In the genomic region with DNA sequence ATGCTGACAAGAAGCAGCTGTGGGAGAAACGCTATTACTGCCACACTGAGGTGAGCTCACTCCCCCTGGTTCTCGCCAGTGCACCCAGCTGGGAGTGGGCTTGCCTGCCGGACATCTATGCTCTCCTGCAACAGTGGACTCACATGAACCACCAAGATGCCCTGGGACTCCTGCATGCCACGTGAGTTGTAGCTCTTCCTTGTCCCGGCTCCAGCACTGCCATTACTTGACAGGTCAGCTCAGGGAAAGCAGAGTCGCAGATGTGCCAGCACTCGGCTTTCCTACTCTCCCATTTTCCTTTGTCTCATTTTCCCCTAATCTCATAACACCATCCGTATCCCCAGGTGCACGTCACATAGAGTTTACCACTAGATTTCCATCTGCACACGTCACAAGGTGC, we compare ENCODE assay signal across 11 mouse cellular contexts. TPM values are rescaled to one million over a fixed set of nuclear protein-coding genes. Genes with fewer than 3 reads are reported as not detected.
DNase-seq lines count a peak whose midpoint lies in the region; ATAC-seq lines count a peak whose summit lies in the region.
"Had no signal": no experiment of that assay in that cellular context is flagged by ENCODE, and none has a peak within 500 bp of the region (broad histone marks: within the 10 kb centered on the region; RNA-seq: fewer than 3 reads in every experiment).

No protein-coding gene starts in this region.

- no peaks in the 10 kb centered on the region for H3K27me3 ChIP-seq in forebrain, embryonic 12.5 days
- H3K27me3 ChIP-seq in forebrain, embryonic 15.5 days, result no peaks in the 10 kb centered on the region
- no peaks in the 10 kb centered on the region for H3K27me3 ChIP-seq in hindbrain, embryonic 10.5 days (ENCODE audit: insufficient read depth, poor library complexity, severe bottlenecking)
- no peaks in the 10 kb centered on the region for H3K27me3 ChIP-seq in hindbrain, embryonic 16.5 days (replicated peaks; ENCODE audit: control insufficient read depth, insufficient read depth, low read length)
- H3K27me3 ChIP-seq in midbrain, embryonic 10.5 days (ENCODE audit: low read depth, poor library complexity, severe bottlenecking), result no peaks in the 10 kb centered on the region
- no peaks in the 10 kb centered on the region for H3K27me3 ChIP-seq in midbrain, embryonic 16.5 days (ENCODE audit: control insufficient read depth, insufficient read depth, low read depth, low read length)
- H3K27me3 ChIP-seq: embryonic facial prominence, embryonic 13.5 days; embryonic facial prominence, embryonic 15.5 days had no signal

- no peak overlapping the region for H3K9ac ChIP-seq in forebrain, embryonic 12.5 days
- H3K9ac ChIP-seq in forebrain, embryonic 15.5 days (replicated peaks), result no peak overlapping the region
- H3K9ac ChIP-seq in hindbrain, embryonic 16.5 days (ENCODE audit: low read depth, low read length), result no peak overlapping the region
- H3K9ac ChIP-seq in midbrain, embryonic 16.5 days (ENCODE audit: low read depth, low read length), result no peak overlapping the region
- H3K9ac ChIP-seq: embryonic facial prominence, embryonic 13.5 days; embryonic facial prominence, embryonic 15.5 days had no signal

- no peaks in the 10 kb centered on the region for H3K9me3 ChIP-seq in forebrain, embryonic 12.5 days
- H3K9me3 ChIP-seq in forebrain, embryonic 15.5 days, result no peaks in the 10 kb centered on the region
- no peaks in the 10 kb centered on the region for H3K9me3 ChIP-seq in hindbrain, embryonic 10.5 days
- no peaks in the 10 kb centered on the region for H3K9me3 ChIP-seq in hindbrain, embryonic 16.5 days (ENCODE audit: control insufficient read depth, low read length)
- no peaks in the 10 kb centered on the region for H3K9me3 ChIP-seq in midbrain, embryonic 10.5 days (replicated peaks)
- H3K9me3 ChIP-seq in midbrain, embryonic 16.5 days (replicated peaks; ENCODE audit: control insufficient read depth, low read length, poor library complexity, severe bottlenecking), result no peaks in the 10 kb centered on the region
- H3K9me3 ChIP-seq: embryonic facial prominence, embryonic 13.5 days; embryonic facial prominence, embryonic 15.5 days had no signal

- H3K4me3 ChIP-seq in forebrain, embryonic 12.5 days (replicated peaks), result no peak overlapping the region
- no peak overlapping the region for H3K4me3 ChIP-seq in forebrain, embryonic 15.5 days
- H3K4me3 ChIP-seq in hindbrain, embryonic 10.5 days, result no peak overlapping the region
- H3K4me3 ChIP-seq in hindbrain, embryonic 16.5 days (ENCODE audit: low read length), result no peak overlapping the region
- H3K4me3 ChIP-seq in midbrain, embryonic 10.5 days, result no peak overlapping the region
- H3K4me3 ChIP-seq in midbrain, embryonic 16.5 days (ENCODE audit: low read depth, low read length), result no peak overlapping the region
- H3K4me3 ChIP-seq: embryonic facial prominence, embryonic 13.5 days; embryonic facial prominence, embryonic 15.5 days; erythroblast, embryonic 14.5 days had no signal

- no peak overlapping the region for H3K4me2 ChIP-seq in forebrain, embryonic 12.5 days
- no peak overlapping the region for H3K4me2 ChIP-seq in forebrain, embryonic 15.5 days (replicated peaks)
- no peak overlapping the region for H3K4me2 ChIP-seq in hindbrain, embryonic 16.5 days (ENCODE audit: low read length)
- no peak overlapping the region for H3K4me2 ChIP-seq in midbrain, embryonic 16.5 days (ENCODE audit: low read length)
- H3K4me2 ChIP-seq: embryonic facial prominence, embryonic 13.5 days; embryonic facial prominence, embryonic 15.5 days had no signal

- H3K27ac ChIP-seq in forebrain, embryonic 12.5 days, result 0 out of 2 replicates have a peak overlapping the region, but pooled peaks have one; percentile 19
- H3K27ac ChIP-seq in forebrain, embryonic 15.5 days (replicated peaks), result no peak overlapping the region
- H3K27ac ChIP-seq in hindbrain, embryonic 10.5 days, result peak overlapping the region; percentile 17
- H3K27ac ChIP-seq in hindbrain, embryonic 16.5 days (ENCODE audit: low read depth, low read length), result no peak overlapping the region
- H3K27ac ChIP-seq in midbrain, embryonic 10.5 days (replicated peaks), result 0 out of 2 replicates have a peak overlapping the region, but pooled peaks have one; percentile 33
- no peak overlapping the region for H3K27ac ChIP-seq in midbrain, embryonic 16.5 days (ENCODE audit: low read length)
- H3K27ac ChIP-seq: embryonic facial prominence, embryonic 13.5 days; embryonic facial prominence, embryonic 15.5 days had no signal

- 84% methylated on average over 10 of the region's 10 CpGs for WGBS in forebrain, embryonic 12.5 days
- 89% methylated on average over 10 of the region's 10 CpGs for WGBS in forebrain, embryonic 15.5 days
- 86% methylated on average over 10 of the region's 10 CpGs for WGBS in hindbrain, embryonic 10.5 days
- 85% methylated on average over 10 of the region's 10 CpGs for WGBS in hindbrain, embryonic 16.5 days
- 87% methylated on average over 10 of the region's 10 CpGs for WGBS in midbrain, embryonic 10.5 days
- WGBS in midbrain, embryonic 16.5 days, result 88% methylated on average over 10 of the region's 10 CpGs

- peaks cover 25% of the 10 kb centered on the region for H3K4me1 ChIP-seq in forebrain, embryonic 12.5 days
- no peaks in the 10 kb centered on the region; the same call in 1 of the 2 replicates for H3K4me1 ChIP-seq in forebrain, embryonic 15.5 days
- peaks cover 42% of the 10 kb centered on the region for H3K4me1 ChIP-seq in hindbrain, embryonic 10.5 days (replicated peaks)
- H3K4me1 ChIP-seq in hindbrain, embryonic 16.5 days (ENCODE audit: control insufficient read depth, insufficient read depth, low read depth, low read length), result peaks cover 2% of the 10 kb centered on the region; the same call in 1 of the 2 replicates
- peaks cover 42% of the 10 kb centered on the region for H3K4me1 ChIP-seq in midbrain, embryonic 10.5 days
- H3K4me1 ChIP-seq in midbrain, embryonic 16.5 days (ENCODE audit: control insufficient read depth, insufficient read depth, low read length), result no peaks in the 10 kb centered on the region; the same call in 1 of the 2 replicates

- peak; percentile 91 for DNase-seq in heart, adult 11 months
- DNase-seq in heart, adult 8-10 months (ENCODE audit: low spot score), result no peak
- no peak for DNase-seq in hindbrain, embryonic 10.5 days (ENCODE audit: low spot score)
- DNase-seq in midbrain, embryonic 10.5 days (ENCODE audit: low spot score), result no peak

- H3K36me3 ChIP-seq in forebrain, embryonic 12.5 days (replicated peaks), result peaks cover 83% of the 10 kb centered on the region
- H3K36me3 ChIP-seq in forebrain, embryonic 15.5 days, result peaks cover 62% of the 10 kb centered on the region
- H3K36me3 ChIP-seq in hindbrain, embryonic 10.5 days, result peaks cover 96% of the 10 kb centered on the region
- H3K36me3 ChIP-seq in hindbrain, embryonic 16.5 days (ENCODE audit: control insufficient read depth, insufficient read depth, low read length), result peaks cover 18% of the 10 kb centered on the region
- peaks cover 89% of the 10 kb centered on the region for H3K36me3 ChIP-seq in midbrain, embryonic 10.5 days
- peaks cover 29% of the 10 kb centered on the region for H3K36me3 ChIP-seq in midbrain, embryonic 16.5 days (ENCODE audit: control insufficient read depth, insufficient read depth, low read length)

- no peak for ATAC-seq in forebrain, embryonic 12.5 days (ENCODE audit: low FRiP score)
- ATAC-seq in forebrain, embryonic 15.5 days (replicated peaks), result no peak
- no peak for ATAC-seq in hindbrain, embryonic 16.5 days
- ATAC-seq in midbrain, embryonic 16.5 days, result no peak

RNA-seq across cellular contexts. Expression of a gene that starts 42.7 kb away (rescaled TPM):
- 21.3 and 22.0 TPM in 2 replicates for polyA plus RNA-seq in forebrain, embryonic 12.5 days (2016; fragmentation: Nextera tagmentation; extraction: Ambion mirVana)
- polyA plus RNA-seq in forebrain, embryonic 15.5 days (2015; fragmentation: Nextera tagmentation; extraction: Ambion mirVana), result 15.7 and 18.7 TPM in 2 replicates
- 10 to 100 TPM; 19.2 to 20.8 (median 19.9) TPM for total RNA-seq in heart, adult 8-10 months (2022)
- polyA plus RNA-seq in hindbrain, embryonic 10.5 days (2016; fragmentation: Nextera tagmentation; extraction: Ambion mirVana), result 16.8 and 20.8 TPM in 2 replicates
- 10.3 and 11.4 TPM in 2 replicates for polyA plus RNA-seq in hindbrain, embryonic 16.5 days (2015; fragmentation: Nextera tagmentation; extraction: Ambion mirVana)
- 14.1 and 18.2 TPM in 2 replicates for polyA plus RNA-seq in midbrain, embryonic 10.5 days (2016; fragmentation: Nextera tagmentation; extraction: Ambion mirVana)
- polyA plus RNA-seq in midbrain, embryonic 16.5 days (2015; fragmentation: Nextera tagmentation; extraction: Ambion mirVana), result 12.3 and 14.0 TPM in 2 replicates

RNA-seq across cellular contexts. Expression of a gene that starts 42.7 kb away (rescaled TPM):
- 58.3 and 63.5 TPM in 2 replicates for polyA plus RNA-seq in forebrain, embryonic 12.5 days (2016; fragmentation: Nextera tagmentation; extraction: Ambion mirVana)
- 31.8 and 32.0 TPM in 2 replicates for polyA plus RNA-seq in forebrain, embryonic 15.5 days (2015; fragmentation: Nextera tagmentation; extraction: Ambion mirVana)
- 10 to 100 TPM; 20.8 to 24.3 (median 21.7) TPM for total RNA-seq in heart, adult 8-10 months (2022)
- 46.2 and 54.6 TPM in 2 replicates for polyA plus RNA-seq in hindbrain, embryonic 10.5 days (2016; fragmentation: Nextera tagmentation; extraction: Ambion mirVana)
- 22.2 and 29.1 TPM in 2 replicates for polyA plus RNA-seq in hindbrain, embryonic 16.5 days (2015; fragmentation: Nextera tagmentation; extraction: Ambion mirVana)
- 48.9 and 56.8 TPM in 2 replicates for polyA plus RNA-seq in midbrain, embryonic 10.5 days (2016; fragmentation: Nextera tagmentation; extraction: Ambion mirVana)
- 27.7 and 30.7 TPM in 2 replicates for polyA plus RNA-seq in midbrain, embryonic 16.5 days (2015; fragmentation: Nextera tagmentation; extraction: Ambion mirVana)

RNA-seq across cellular contexts. Expression of a gene that starts 57.8 kb away (rescaled TPM):
- polyA plus RNA-seq in forebrain, embryonic 12.5 days (2016; fragmentation: Nextera tagmentation; extraction: Ambion mirVana), result 52.8 and 53.1 TPM in 2 replicates
- polyA plus RNA-seq in forebrain, embryonic 15.5 days (2015; fragmentation: Nextera tagmentation; extraction: Ambion mirVana), result 46.8 and 48.3 TPM in 2 replicates
- total RNA-seq in heart, adult 8-10 months (2022), result 10 to 100 TPM; 19.5 to 30.7 (median 22.6) TPM
- 31.9 and 36.3 TPM in 2 replicates for polyA plus RNA-seq in hindbrain, embryonic 10.5 days (2016; fragmentation: Nextera tagmentation; extraction: Ambion mirVana)
- 30.2 and 30.3 TPM in 2 replicates for polyA plus RNA-seq in hindbrain, embryonic 16.5 days (2015; fragmentation: Nextera tagmentation; extraction: Ambion mirVana)
- polyA plus RNA-seq in midbrain, embryonic 10.5 days (2016; fragmentation: Nextera tagmentation; extraction: Ambion mirVana), result 34.6 and 37.7 TPM in 2 replicates
- polyA plus RNA-seq in midbrain, embryonic 16.5 days (2015; fragmentation: Nextera tagmentation; extraction: Ambion mirVana), result 35.4 and 40.8 TPM in 2 replicates

Comparison
In these comparisons a context has a peak if more than half of its experiments do, and no peak if none do; other contexts are left out.
1. H3K27ac ChIP-seq: peak in forebrain, embryonic 12.5 days (single experiment), hindbrain, embryonic 10.5 days (single experiment) and midbrain, embryonic 10.5 days (single experiment); none in forebrain, embryonic 15.5 days (single experiment), hindbrain, embryonic 16.5 days (single experiment) and midbrain, embryonic 16.5 days (single experiment).